Mouse (Mus musculus) bone marrow, adult 2 months (tissue): ENCODE data around the gene Gsdme.

ENCODE experiments used
- CTCF ChIP-seq: fragments of 200-500 bp; IDR thresholded peaks from 2 replicates; pipeline ENCODE4 v1.5.1; 2011; ENCODE audit warnings: low read length, control low read depth; ENCODE audit not compliant: control insufficient read depth, insufficient read depth
- POLR2A ChIP-seq: fragments of 200-500 bp; IDR thresholded peaks from 2 replicates; pipeline ENCODE4 v1.6.1; 2011; ENCODE audit warnings: low read depth, mild to moderate bottlenecking, control low read depth, low read length, borderline replicate concordance; ENCODE audit not compliant: control insufficient read depth

GRCm38 (mm10) chr6:50222351-50222750 lies 41.3 kb downstream of the Gsdme start:
- TF ChIP-seq CTCF (no peak), POLR2A (no peak)
